Mouse (Mus musculus) lung, adult 2 months (tissue): Measurements from ENCODE around the gene Bbof1. TPM values are rescaled to one million over a fixed set of nuclear protein-coding genes. Genes with fewer than 3 reads are reported as not detected.

Experiments used
- DNase-seq: peaks from one replicate; pipeline ENCODE4 v3.0.0; 2022
- H3K4me1 ChIP-seq: fragments of 200-500 bp; 2 replicates; pipeline ENCODE4 v1.6.1; 2011; ENCODE audit warnings: low read length; ENCODE audit not compliant: control insufficient read depth, insufficient read depth
- H3K4me3 ChIP-seq: fragments of 200-500 bp; replicated peaks from 2 replicates; pipeline ENCODE3; 2011; ENCODE audit warnings: low read depth, mild to moderate bottlenecking, control low read depth, low read length; ENCODE audit errors: extremely low read depth
- CTCF ChIP-seq: fragments of 200-500 bp; IDR thresholded peaks from 2 replicates; pipeline ENCODE4 v1.5.1; 2011; ENCODE audit warnings: mild to moderate bottlenecking, low read length, control low read depth; ENCODE audit not compliant: insufficient read depth
- POLR2A ChIP-seq: fragments of 200-500 bp; IDR thresholded peaks from 2 replicates; pipeline ENCODE4 v1.6.1; 2011; ENCODE audit warnings: low read depth, mild to moderate bottlenecking, control low read depth, low read length, borderline replicate concordance; ENCODE audit errors: extremely low read depth
- WGBS: fragments of 180-500 bp; shearing (Covaris S2); methylation state at CpG from one replicate; pipeline ENCODE4 v1.1.7; 2018; 5-methylcytosine and 5-hydroxymethylcytosine counted together
- polyA plus RNA-seq: library from polyadenylated mRNA; depleted of rRNA; stranded (reverse); fragments of >200 nt; gene quantifications from 2 replicates; pipeline ENCODE4 v1.2.3, GENCODE M21; 2012

The Bbof1 gene
- polyA plus RNA-seq, 1 experiment, result 0.73 TPM

- Histone ChIP-seq H3K4me3 (no peak overlapping the region), H3K4me1 (no peaks in the 10 kb centered on the region)
- WGBS, result 55% methylated on average over 3 of the region's 3 CpGs
- no peak for DNase-seq
- TF ChIP-seq CTCF, result no peak
- TF ChIP-seq POLR2A, result no peak
These were observed 15.1 kb downstream of the Bbof1 start for GRCm38 (mm10) chr12:84423990-84424389.

- DNase-seq, result no peak
- Histone ChIP-seq H3K4me3 (no peak overlapping the region), H3K4me1 (no peaks in the 10 kb centered on the region)
- 52% methylated on average over 2 of the region's 2 CpGs for WGBS
- no peak for TF ChIP-seq CTCF
- TF ChIP-seq POLR2A, result no peak
These were observed 21.0 kb downstream of the Bbof1 start for GRCm38 (mm10) chr12:84429825-84430224.

GRCm38 (mm10) chr12:84438697-84439096, 29.8 kb downstream of the Bbof1 start:
- no peak for DNase-seq
- TF ChIP-seq CTCF (no peak), POLR2A (no peak)
- no peak overlapping the region for H3K4me3 ChIP-seq
- H3K4me1 ChIP-seq, result no peaks in the 10 kb centered on the region
- WGBS, result 43% methylated on average over 2 of the region's 2 CpGs

- DNase-seq, result no peak
- 69% methylated on average over 4 of the region's 4 CpGs for WGBS
- Histone ChIP-seq H3K4me1 (no peaks in the 10 kb centered on the region), H3K4me3 (no peak overlapping the region)
- TF ChIP-seq CTCF, result no peak
- TF ChIP-seq POLR2A, result no peak
These were observed 33.7 kb downstream of the Bbof1 start for GRCm38 (mm10) chr12:84442526-84442925.

- 74% methylated on average over 1 of the region's 1 CpGs for WGBS
- TF ChIP-seq CTCF (no peak), POLR2A (no peak)
- Histone ChIP-seq H3K4me3 (no peak overlapping the region), H3K4me1 (no peaks in the 10 kb centered on the region; the same call in 1 of the 2 replicates)
- no peak for DNase-seq
These were observed 38.5 kb downstream of the Bbof1 start for GRCm38 (mm10) chr12:84447386-84447785.

- H3K4me3 ChIP-seq, result no peak overlapping the region
- no peaks in the 10 kb centered on the region; the same call in 1 of the 2 replicates for H3K4me1 ChIP-seq
- TF ChIP-seq CTCF (no peak), POLR2A (no peak)
- DNase-seq, result no peak
- 90% methylated on average over 6 of the region's 6 CpGs for WGBS
These were observed 39.3 kb downstream of the Bbof1 start for GRCm38 (mm10) chr12:84448181-84448580.

- TF ChIP-seq CTCF, result no peak
- TF ChIP-seq POLR2A, result no peak
- peaks cover 2% of the 10 kb centered on the region; the same call in 1 of the 2 replicates for H3K4me1 ChIP-seq
- 51% methylated on average over 10 of the region's 10 CpGs for WGBS
- H3K4me3 ChIP-seq, result no peak overlapping the region
- DNase-seq, result no peak
These were observed 41.0 kb downstream of the Bbof1 start for GRCm38 (mm10) chr12:84449887-84450286.

GRCm38 (mm10) chr12:84450351-84450717, 41.5 kb downstream of the Bbof1 start:
- no peak for DNase-seq
- under 1% methylated on average over 6 of the region's 6 CpGs for WGBS
- H3K4me3 ChIP-seq, result peak overlapping the region; percentile 73
- no peak for TF ChIP-seq CTCF
- no peak for TF ChIP-seq POLR2A
- H3K4me1 ChIP-seq, result peaks cover 2% of the 10 kb centered on the region; the same call in 1 of the 2 replicates

- WGBS, result under 1% methylated on average over 49 of the region's 49 CpGs
- Histone ChIP-seq H3K4me3 (peak within 1 kb of the TSS; percentile 74), H3K4me1 (peaks cover 2% of the 10 kb centered on the region; the same call in 1 of the 2 replicates)
- peak; percentile 94 for DNase-seq
- peak; percentile 97 for TF ChIP-seq POLR2A
- no peak for TF ChIP-seq CTCF
These were observed 42.1 kb downstream of the Bbof1 start, which contains the start of the genes Aldh6a1 and Lin52 for GRCm38 (mm10) chr12:84450718-84451646. Aldh6a1 (minus strand) TSS chr12:84451004. Lin52 (plus strand) TSS chr12:84451422.

- peak; percentile 12 for DNase-seq
- 4% methylated on average over 11 of the region's 11 CpGs for WGBS
- Histone ChIP-seq H3K4me3 (peak overlapping the region; percentile 74), H3K4me1 (peaks cover 2% of the 10 kb centered on the region; the same call in 1 of the 2 replicates)
- TF ChIP-seq CTCF (no peak), POLR2A (no peak)
These were observed 42.9 kb downstream of the Bbof1 start for GRCm38 (mm10) chr12:84451801-84452200.
